Mouse (Mus musculus) G1E-ER4 (cell line): ENCODE measurements around the gene Tomm34. TPM values are rescaled to one million over a fixed set of nuclear protein-coding genes. Genes with fewer than 3 reads are reported as not detected.

Experiments
- GATA1 ChIP-seq: IDR thresholded peaks from one replicate; pipeline ENCODE4 v1.8.0; 2012; ENCODE audit warnings: low read length, inconsistent platforms
- polyA plus RNA-seq: library from polyadenylated mRNA; stranded (reverse); fragments of >175 nt; gene quantifications from 2 replicates; pipeline ENCODE4 v1.2.3, GENCODE M21; 2012

The Tomm34 gene
- polyA plus RNA-seq, 1 experiment = 27.7 TPM

- TF ChIP-seq GATA1 = no peak
Measured at GRCm38 (mm10) chr2:164083609-164084341, 12.8 kb upstream of the Tomm34 start.

GRCm38 (mm10) chr2:164082175-164082574, 11.2 kb upstream of the Tomm34 start:
- TF ChIP-seq GATA1 = no peak

DNA sequence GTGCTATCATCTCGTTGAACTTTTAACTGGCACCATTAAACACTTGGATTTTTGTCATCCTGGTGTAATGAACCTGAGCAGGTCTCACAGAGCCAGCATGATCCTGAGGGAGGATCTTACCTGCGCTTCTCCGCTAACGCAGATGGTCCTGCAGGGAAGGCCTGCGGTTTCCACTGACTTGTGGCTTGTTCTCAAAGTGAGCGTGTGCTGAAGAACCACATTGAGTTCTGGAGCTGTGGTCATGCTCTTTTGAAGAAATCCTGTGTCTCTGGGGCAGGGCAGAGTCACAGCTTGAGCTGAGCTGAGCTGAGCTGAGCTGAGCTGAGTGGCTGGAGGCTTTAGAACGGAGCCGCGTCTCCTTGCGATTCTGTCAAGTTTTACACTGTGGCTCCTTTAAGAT, 10.6 kb upstream of the Tomm34 start:
- TF ChIP-seq GATA1 = no peak

DNA sequence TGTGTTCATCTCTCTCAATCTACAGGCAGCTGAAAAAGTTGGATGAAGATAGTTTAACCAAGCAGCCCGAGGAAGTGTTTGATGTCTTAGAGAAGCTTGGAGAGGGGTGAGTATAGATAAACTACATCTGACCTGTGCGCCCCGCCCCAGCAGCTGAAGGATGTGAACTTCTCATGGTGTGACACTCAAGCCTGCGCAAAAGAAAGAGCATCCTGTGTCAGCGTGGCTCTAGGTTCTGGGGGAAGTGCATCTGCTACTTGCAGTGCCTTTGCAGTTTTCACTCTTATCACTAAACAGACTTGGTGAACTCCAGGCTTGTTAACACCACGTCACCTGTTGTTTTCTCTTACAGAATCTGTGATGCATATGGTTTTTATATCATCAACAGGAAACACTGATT, 8.5 kb upstream of the Tomm34 start:
- TF ChIP-seq GATA1 = no peak

DNA sequence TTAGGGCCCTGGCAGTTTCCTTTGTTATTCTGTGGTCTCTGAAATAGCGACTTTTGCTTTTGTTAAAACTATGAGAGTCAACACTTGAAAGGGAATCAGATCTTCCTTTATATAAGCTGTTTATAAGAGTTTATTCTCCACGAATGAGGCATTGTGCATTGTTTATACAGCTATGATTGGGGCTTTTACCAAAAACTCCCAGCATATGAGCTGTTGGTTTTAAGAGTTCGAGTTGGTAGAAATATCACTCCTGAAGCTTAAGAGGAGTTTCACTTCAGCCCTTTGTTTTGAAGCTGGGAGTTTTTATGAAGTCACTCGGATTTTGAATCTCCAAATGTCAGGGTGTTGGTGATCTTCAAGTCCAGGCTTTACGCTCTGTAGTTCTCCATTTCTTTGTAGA, 6.9 kb upstream of the Tomm34 start:
- TF ChIP-seq GATA1 = no peak

DNA sequence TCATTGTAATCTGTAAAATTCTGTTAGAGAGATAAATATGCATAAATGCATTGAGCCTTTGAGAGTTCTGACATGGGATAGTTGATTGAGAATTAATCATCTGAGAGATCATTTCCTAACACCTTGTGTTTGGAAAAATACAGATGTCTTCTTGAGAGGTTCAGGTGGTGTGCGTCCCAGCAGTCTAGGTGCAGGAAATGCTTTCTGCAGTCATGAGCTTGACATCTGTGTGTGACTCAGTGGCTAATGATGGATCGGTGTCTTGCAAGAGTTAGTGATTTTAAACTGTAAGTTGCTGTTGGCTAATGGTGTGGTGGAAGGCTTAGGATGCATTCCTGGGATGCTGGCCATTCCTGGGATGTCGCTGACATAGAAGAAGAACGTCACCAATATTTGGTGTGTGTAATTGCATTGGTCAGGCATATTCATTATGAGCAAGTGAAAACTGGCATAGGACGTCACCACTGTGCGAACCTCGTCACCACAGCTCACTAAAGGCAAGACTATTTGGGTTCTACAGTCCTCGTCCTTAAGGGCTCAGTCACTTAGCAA, 6.0 kb upstream of the Tomm34 start:
- no peak for TF ChIP-seq GATA1

DNA sequence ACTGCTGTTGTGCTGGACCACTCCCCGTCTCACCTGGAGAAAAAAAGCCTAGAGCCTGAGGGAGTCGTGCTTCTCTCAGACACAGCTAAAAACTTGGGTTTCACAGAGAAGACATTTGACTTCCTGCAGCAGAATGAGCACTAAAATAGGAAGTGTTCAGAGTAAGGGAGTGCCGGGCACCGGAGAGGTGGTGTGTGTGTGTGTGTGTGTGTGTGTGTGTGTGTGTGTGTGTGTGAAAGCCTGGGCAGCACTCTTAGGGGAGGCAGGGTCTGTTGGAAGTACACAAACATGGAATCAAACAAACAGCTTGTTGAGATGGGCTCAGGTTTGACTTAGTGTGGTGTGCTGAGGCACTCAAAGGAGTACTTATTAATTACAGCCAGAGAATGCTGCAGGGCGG, 4.1 kb upstream of the Tomm34 start:
- TF ChIP-seq GATA1 = no peak

DNA sequence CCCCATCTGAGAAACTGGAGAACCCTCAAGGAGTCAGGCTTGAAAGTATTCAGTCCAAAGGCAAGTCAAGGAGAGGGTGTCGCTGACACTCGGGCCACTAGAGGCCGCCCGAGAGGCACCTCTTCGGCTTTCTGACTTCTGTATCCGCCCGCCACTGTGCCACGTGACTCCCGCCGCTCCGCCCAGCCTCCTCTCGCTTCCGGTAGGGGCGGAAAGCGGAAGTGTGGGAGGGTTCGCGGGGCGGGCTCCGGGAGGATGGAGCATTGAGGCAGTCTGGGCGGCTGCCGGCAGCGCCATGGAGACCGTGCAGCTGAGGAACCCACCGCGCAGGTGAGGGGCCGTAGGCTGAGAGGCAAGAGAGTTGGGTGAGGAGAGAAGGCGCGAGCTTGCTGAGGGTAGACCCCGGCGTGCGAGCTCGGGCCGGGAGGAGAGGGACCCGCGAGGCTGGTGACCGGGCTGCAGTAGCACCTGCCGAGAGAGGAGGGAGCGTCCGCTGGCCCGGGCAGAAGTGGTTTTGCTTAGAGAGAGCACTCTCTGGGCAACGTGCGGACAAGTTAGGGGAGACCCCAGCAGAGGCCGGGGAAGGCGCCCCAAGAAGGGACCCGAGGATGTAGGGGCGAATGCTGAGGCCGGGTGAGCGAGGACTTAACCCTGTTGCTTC, 3.1 kb upstream of the Tomm34 start:
- TF ChIP-seq GATA1 = no peak

DNA sequence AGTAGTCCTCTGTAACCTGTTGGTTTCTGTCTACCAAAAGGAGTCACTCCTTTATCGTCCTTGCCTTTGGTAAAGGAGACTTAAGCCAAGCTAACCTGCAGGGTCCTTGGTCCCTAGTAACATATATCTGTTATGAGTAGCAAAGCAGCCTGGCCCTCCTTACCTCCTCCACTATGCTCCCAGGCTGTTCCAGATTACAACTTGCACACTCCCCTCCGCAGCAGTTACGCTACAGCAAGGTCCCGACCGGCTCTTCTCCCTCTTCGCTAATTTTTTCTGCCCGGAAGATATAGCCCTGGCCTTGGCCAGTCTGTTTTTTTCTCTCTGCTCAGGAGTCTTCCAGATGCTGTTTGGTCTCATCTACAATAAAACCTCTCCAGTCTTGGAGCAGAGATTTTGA, 2.2 kb upstream of the Tomm34 start:
- TF ChIP-seq GATA1 = no peak

- no peak for TF ChIP-seq GATA1
Measured at GRCm38 (mm10) chr2:164072109-164072508, 1.1 kb upstream of the Tomm34 start.

DNA sequence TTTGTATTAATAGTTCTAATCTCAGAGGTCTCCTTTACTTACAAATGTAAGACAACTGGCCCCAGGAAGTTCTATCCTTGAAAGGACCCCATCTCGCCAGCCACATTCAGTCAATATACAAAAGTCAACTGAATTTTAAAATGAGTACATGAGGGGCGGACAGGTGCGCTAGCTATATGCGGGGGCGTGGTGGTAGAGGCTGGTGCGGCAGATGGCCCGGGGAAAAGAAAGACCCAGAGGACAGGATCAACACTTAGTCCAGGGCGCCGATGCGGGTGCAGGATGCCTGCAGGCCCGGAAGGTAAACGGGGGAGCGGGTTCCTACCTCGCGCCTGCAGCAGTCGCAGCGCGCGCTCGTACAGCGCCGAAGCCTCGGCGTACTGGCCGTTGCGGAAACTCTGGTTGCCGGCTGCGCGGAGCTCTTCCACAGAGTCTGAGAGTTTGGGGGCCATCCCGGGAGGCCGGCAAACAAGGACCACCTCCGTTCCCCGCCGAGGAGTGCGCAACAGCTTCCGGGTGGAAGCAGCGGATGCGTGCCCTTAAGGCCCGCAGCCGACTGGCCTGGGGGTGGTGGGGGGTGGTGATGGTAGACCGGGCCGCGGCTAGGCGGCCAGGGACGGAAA, 716 bp downstream of the Tomm34 start, which contains the start of gene Stk4:
Gene Stk4, plus strand, starts transcription at position 181 of the 623 bp plus-strand sequence.
- no peak for TF ChIP-seq GATA1

DNA sequence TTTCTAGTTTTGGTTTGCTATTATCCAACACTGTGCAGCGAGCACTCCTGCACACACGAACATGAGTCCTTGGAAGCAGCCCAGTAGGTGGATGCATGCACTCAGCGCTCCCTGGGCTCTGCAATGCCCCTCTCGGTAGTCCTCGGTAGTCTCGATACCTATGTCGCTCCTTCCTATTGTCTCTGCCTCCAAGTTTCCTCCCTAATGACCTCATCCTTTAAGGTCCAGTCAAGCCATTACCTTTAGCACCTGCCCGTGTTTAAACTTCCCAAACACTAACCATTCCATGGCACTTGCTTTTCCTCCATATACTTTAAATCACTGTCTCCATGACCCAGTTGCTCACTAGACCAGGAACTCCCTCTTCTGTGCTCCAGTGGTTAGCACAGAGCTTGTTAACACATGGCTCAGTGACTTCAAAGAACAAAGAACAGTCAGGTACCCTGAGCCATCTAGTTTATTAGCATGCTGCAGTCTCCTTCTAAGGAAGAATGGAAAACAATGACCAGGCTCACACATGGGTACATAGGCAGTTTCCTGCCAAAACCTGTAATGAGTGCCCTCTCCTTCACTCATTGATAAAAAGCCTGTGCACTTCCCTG, 11.2 kb downstream of the Tomm34 start:
- TF ChIP-seq GATA1 = no peak

DNA sequence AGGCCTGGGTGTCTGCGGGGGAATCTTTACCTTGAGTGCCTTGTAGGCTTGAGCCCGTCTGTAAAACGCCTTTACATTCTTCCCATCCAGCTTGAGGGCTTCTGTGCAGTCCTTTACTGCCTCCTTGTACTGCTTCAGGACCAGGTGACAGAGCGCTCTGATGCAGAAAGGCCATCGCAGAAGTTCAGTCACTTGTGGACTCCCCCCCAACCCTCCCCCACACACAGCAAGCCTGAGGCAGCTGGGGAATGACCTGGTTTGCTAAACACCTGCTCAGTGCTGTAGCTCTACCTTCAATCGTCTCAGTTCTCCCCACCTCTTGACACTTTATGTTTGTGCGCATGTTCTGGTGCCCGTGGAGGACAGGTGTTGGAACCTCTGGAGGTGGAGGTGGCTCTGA, 16.3 kb downstream of the Tomm34 start:
- TF ChIP-seq GATA1 = no peak

- no peak for TF ChIP-seq GATA1
Measured at GRCm38 (mm10) chr2:164053767-164054166, 17.2 kb downstream of the Tomm34 start.

- no peak for TF ChIP-seq GATA1
Measured at GRCm38 (mm10) chr2:164047197-164047690, 23.7 kb downstream of the Tomm34 start.

GRCm38 (mm10) chr2:164041523-164041922, 29.4 kb downstream of the Tomm34 start:
- TF ChIP-seq GATA1 = no peak
